Mouse (Mus musculus) heart, adult 11 months (tissue): ENCODE data around the gene Mdm4.

Experiments
- DNase-seq: peaks from one replicate; pipeline ENCODE4 v3.0.0; 2022

Mdm4 gene

DNA sequence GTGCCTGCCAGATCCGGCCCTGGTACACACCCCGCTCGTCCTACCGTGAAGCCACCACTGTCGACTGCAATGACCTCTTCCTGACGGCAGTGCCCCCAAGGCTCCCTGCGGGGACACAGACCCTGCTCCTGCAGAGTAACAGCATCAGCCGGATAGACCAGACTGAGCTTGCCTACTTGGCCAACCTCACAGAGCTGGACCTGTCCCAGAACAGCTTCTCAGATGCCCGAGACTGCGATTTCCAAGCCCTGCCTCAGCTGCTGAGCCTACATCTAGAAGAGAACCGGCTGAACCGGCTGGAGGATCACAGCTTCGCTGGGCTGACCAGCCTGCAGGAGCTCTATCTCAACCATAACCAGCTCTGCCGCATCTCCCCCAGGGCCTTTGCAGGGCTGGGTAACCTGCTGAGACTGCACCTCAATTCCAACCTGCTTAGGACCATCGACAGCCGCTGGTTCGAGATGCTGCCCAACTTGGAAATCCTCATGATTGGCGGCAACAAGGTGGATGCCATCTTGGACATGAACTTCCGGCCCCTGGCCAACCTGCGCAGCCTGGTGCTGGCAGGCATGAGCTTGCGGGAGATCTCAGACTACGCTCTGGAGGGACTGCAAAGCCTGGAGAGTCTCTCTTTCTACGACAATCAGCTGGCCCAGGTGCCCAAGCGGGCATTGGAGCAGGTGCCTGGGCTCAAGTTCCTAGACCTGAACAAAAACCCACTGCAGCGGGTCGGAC lies 92.9 kb downstream of the Mdm4 start:
- no peak for DNase-seq

DNA sequence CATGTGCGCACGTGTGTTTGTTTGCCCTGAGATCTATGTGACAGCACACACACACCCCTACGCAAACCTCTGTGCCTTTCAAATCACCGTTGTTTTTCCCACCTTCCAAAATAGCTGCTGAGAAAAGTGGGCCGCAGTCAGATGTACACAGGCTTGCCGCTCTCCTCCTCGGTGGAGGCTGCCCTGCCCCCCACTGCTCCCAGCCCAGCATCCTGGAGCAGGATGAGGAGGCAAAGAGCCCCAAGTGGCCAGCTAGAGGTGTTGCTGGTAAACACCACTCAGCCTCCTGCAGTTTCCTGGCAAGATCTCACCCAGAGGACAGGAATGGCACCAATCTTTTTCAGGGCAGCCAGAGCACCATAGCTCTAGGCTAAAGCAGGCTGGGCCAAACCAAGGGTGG lies 95.5 kb downstream of the Mdm4 start:
- DNase-seq = no peak

DNA sequence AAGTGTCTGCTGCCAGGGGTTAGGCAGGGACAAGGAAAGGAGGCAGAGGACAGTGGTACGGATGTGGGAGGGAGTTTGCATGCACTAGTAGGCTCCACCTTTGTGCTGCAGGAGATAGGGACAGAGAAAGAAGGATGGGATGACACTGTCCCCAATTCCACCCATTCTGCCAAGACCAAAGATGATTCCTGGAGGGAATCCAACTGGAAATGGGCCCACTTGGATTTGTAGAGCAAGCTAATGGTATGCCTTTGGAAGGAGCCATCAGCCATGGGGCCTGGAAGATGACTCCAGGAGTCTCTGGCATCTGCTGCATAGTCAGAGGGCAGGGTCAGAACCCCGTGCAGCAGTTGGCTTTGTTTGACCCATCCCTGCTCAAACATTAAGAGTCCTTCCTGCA lies 97.9 kb downstream of the Mdm4 start:
- no peak for DNase-seq

DNA sequence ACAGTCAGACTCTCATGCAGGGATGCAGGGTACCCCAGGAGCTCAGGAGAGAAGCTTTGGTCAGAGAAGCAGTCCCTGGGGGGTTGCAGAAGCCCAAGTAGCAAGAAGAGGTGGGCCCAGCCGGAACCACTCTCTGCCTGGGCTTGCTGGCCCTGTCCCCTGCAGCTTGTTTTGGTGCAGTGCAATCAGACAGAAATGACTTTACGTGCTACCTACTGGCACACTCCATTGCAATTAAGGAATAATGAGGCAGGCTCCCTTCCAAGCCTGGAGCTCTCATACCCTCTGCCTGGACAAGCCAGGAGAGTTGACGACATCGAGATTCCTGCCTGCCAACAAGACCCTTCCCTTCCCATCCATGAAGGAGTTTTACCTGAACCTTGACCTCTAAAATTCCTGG lies 100.1 kb downstream of the Mdm4 start:
- DNase-seq = no peak

DNA sequence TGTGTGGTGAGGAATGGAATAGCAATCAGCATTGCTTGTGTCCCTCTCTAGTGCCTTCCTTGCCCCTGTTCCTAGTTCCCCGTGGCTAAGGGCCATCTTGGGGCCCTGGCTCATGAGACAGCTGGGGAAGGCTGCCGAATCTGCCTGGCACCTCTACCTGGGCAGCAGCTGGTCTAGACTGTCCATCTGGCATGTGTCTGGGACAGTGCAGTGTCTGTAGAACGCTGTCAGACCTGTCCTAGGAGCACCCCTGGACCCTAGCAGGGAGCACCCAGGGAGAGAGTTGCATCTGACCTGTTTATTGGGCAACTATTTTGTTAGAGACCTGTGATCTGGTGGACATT lies 101.5 kb downstream of the Mdm4 start:
- DNase-seq = no peak

DNA sequence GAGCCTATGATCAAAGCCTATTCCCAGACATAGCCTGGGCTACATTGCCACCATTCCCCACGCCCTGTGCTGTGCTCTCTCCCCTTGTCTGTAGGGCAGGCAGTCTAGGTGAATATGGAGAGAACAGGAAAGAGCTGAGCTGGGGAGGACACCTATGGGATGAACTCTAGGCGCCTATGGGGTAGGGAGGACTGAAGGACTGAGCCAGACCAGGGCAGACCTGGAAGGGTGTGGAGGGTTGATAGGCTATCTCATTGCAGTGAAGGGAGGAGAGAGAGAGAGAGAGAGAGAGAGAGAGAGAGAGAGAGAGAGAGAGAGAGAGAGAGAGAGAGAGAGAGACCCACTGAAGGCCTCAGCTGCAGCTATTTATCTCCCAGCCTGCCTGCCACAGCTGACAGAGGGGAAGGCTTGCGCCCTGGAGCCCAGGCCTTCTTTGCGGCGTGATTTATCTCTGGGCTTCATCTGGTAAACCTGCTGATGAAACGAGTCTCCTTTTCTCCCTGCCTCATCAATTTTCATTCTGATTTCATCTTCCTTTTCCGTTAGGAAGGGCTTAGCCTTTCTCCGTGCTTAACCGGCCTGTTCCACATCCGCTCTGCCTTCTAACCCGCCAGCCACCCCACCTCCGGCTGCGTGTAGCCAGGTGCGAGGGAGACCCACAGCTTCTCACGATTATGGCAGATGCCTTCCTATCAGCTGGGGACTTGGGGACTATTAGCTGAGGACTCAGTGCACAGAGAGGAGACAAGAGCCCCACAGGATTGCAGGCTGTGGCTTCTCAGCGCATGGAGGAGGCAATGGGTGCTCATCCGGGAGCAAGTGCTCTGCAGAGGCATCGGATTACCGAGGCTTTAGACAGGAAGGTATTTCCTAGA lies 102.1 kb downstream of the Mdm4 start:
- no peak for DNase-seq

DNA sequence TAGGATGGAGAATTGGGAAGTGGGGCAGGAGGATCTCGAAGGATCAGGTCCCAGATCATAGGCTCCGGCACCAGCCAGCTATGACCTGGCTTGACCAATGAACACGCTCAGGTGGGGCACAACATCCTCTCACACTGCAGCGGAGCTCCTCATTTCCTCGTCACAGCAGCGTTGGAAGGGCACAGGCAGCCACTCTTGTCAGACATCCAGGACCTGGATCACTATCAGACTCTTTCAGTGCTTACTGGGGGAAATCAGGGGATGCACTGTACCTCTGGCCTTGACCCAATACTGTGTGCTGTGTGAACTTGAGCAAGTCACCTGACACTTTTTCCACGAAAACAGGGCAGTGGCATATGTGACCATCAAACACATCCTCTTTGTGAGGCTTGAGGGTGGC lies 105.1 kb downstream of the Mdm4 start:
- no peak for DNase-seq

DNA sequence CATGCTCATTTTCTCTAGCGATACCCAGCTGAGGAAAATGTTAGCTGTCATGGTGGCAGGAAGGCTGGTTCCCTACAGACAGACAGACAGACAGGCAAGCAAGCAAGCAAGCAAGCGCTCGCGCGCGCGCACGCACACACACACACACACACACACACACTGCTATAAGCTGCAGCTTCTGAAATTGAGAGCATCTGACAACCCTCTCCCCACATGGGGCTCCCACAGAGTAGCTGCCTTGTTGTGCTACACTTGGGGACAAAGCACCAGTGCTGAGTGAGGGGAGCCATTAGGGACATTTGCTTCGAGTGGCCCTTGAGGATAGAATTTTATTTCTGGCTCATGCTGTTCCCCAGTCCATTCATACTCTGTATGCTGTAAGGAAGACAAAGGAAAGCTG lies 108.1 kb downstream of the Mdm4 start:
- DNase-seq = no peak

DNA sequence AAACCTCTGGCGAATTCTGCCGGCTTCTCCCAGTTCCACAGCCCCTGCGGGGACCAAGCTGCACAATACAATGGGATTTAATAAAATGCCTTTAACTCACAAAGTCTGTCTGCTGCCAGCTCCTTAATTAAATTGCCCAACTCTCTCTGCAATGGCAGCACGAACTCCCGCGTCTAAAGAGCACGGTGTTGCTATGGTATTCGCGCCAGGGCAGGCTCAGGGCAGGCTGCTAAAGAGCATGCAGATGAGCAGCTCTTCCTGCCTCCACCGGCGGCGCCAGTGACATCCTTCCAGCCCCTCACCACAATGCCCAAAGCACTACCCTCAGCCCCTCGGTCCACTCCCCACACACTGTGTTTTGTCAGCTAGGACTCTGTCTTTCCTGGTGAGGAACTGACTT lies 109.3 kb downstream of the Mdm4 start:
- DNase-seq = no peak

DNA sequence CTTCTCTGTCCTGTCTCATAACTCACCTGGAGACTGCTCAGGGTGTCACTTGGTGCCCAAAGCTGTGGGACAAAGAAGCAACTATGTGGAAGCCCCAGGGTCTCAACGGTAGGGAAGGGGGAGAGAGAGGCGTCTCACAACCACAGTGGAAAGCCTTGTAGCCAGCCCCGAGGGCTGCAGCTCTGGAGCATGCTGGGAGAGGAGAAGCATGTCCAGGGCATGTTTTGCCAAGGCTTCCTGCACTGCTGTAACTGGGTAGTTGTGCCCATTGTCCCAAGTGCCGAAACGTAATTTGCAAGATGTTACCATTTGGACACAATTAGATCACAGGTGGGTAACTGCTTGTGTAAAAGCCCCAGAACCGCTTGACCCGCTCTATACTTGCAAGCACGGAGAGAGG lies 111.1 kb downstream of the Mdm4 start:
- DNase-seq = no peak

DNA sequence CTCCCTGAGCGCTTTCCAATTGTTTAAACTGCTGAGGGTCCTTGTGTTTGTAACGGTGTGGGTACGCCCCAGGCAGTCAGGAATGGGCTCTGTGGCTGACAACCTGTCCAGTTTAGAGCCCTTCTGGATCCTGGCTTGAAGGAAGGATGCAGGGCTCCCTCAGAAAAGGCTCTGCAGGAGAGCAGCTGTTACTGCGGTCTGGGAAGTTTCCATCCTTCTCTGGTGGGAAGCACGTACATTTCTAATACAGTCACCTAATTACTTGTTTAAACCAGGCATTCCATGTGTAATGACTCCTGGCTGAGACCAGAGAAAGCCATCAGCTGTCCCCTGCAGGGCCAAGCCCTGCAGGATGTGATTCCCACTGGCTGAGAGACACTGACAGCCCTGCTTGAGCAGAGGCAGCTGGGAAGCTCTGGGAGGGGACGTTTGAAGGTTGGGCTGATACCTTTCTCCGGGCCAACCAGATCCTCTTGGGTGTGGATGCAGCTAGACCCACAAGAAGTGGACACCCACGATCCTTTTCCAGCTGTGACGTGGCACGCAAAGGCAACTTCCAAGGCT lies 112.2 kb downstream of the Mdm4 start:
- DNase-seq = no peak

DNA sequence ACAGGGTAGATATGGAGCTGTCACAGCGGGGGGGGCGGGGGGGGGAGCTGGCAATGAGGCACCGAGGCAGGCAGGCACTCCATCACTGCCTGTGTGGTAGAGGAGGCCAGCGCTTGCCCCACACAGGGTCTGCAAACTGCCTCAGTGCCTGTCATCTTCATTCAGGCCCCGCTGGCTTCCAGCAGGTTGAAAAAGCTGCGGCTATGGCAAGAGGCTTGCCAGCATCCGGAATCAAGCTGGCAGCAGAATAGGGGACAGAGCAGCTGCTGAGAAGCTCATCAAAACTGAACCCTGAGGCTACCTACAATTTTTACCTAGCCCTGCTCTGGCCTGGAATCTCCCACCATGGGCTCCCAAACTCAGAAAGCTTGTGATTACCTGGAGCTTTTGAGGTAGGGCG lies 112.8 kb downstream of the Mdm4 start:
- no peak for DNase-seq

DNA sequence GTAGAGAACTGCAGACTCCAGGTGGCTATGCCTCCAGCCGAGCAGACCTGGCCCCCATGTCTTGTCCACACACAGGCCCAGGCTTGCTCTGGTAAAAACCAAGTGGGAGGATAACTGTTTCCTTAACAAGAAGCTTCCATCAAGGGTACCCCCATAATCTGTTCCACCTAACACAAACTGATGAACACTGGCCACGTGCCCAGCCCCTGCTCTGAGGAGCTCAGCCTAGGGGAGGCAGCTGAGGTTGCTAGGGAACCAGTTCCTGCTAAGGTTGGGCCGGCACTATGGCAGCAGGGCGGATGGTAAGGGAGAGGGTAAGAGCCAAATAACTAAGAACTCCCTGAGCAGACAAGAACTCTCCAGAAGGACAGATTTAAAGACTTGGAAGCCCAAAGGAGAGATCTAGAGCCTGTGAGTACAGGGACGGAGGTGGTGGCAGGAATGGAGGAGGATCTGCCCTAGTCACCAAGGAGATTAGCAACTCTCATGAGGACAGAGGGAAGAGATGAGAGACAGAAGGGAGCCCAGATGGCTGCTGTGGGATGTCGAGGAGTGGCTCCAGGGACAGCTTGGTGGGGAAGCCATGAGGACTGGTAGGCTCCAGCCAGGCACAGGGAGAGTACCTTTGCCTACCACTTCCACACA lies 114.4 kb downstream of the Mdm4 start:
- DNase-seq = no peak

DNA sequence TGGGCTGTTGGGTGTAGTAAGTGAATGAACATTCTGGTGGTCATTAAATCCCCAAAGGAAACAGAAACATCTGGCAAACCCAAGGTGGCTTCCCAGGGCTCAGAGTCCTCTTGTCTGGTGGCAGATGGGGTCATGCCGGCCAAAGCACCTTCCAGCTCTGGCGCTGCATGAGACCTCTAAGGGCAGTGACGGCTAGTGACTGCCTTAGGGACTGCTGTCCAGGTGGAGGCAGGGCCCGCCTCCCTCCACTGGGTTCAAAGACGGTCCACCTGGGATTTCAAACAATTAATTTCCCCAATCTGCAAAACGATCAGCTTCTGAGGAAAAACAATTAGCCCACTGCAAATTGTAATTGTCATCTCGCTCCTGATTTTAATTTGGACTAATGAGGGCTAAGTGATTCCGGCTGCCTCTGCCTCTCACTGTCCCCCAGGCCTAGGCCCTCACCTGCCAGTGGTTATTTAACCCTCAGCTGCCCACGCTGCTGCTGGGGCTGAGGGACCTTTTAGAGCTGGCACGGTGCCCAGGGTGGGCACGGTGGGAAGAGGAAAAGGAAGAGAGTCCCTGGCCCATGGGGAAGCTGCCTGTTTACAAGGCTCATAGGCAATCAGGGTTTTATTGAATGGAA lies 119.8 kb downstream of the Mdm4 start:
- no peak for DNase-seq

DNA sequence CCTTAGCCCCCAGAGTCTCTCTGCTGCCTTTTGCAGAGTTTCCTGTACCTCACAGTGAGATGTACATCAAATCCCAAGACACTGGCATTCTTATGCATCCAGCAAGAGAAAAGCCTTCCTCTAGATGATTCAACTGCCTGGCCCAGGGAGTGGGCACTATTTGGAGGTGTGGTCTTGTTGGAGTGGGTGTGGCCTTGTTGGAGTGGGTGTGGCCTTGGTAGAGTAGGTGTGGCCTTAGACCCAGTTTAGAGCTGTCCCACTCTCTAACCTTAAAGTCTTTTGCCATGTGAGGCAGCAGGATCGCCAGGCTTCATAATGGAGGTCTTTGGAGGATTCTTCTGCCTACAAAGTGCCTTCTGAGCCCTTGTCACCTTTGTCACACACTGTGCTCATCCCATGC lies 120.4 kb downstream of the Mdm4 start:
- no peak for DNase-seq
